Mouse (Mus musculus) intestine, postnatal 0 days (tissue): ENCODE data around the gene Slc15a3. TPM values are rescaled to one million over a fixed set of nuclear protein-coding genes. Genes with fewer than 3 reads are reported as not detected.

Experiments
- ATAC-seq: fragments of 200-750 bp; cut with Nextera tagmentation; 2 replicates; pipeline ENCODE4 v1.8.0; 2017; ENCODE audit warnings: mild to moderate bottlenecking, moderate TSS enrichment, moderate library complexity
- H3K27ac ChIP-seq: fragments of 300-500 bp; sonication (generic); 2 replicates; pipeline ENCODE4 v1.5.1; 2014; ENCODE audit warnings: mild to moderate bottlenecking, low read depth, low read length, moderate library complexity
- H3K27me3 ChIP-seq: fragments of 300-500 bp; sonication (generic); replicated peaks from 2 replicates; pipeline ENCODE4 v1.6.1; 2014; ENCODE audit warnings: low read length, mixed read lengths; ENCODE audit not compliant: control insufficient read depth, insufficient read depth
- H3K36me3 ChIP-seq: fragments of 300-500 bp; sonication (generic); 2 replicates; pipeline ENCODE4 v1.6.1; 2014; ENCODE audit warnings: mild to moderate bottlenecking, moderate library complexity; ENCODE audit not compliant: control insufficient read depth, insufficient read depth
- H3K4me1 ChIP-seq: fragments of 300-500 bp; sonication (generic); replicated peaks from 2 replicates; pipeline ENCODE4 v1.6.1; 2014; ENCODE audit warnings: antibody characterized with exemption, low read length, mixed read lengths; ENCODE audit not compliant: control insufficient read depth, insufficient read depth
- H3K4me2 ChIP-seq: fragments of 300-500 bp; sonication (generic); replicated peaks from 2 replicates; pipeline ENCODE4 v1.6.1; 2014; ENCODE audit warnings: low read depth, mild to moderate bottlenecking, moderate library complexity
- H3K4me3 ChIP-seq: fragments of 300-500 bp; sonication (generic); 2 replicates; pipeline ENCODE4 v1.5.1; 2014; ENCODE audit warnings: low read depth, low read length
- H3K9ac ChIP-seq: fragments of 300-500 bp; sonication (generic); 2 replicates; pipeline ENCODE4 v1.6.1; 2014; ENCODE audit warnings: mild to moderate bottlenecking, low read depth, low read length
- H3K9me3 ChIP-seq: fragments of 300-500 bp; sonication (generic); 2 replicates; pipeline ENCODE4 v1.6.1; 2016; ENCODE audit warnings: mixed run types; ENCODE audit not compliant: control insufficient read depth
- CTCF ChIP-seq: sonication (generic); IDR thresholded peaks from 2 replicates; pipeline ENCODE4 v1.5.1; 2016; ENCODE audit warnings: low read depth, mild to moderate bottlenecking, control low read depth, antibody characterized with exemption, moderate library complexity
- WGBS: fragments of 180-500 bp; shearing (Covaris S2); extraction: QIAGEN DNeasy Blood & Tissue Kit; methylation state at CpG from one replicate; pipeline ENCODE4 v1.1.7; 2014; 5-methylcytosine and 5-hydroxymethylcytosine counted together
- polyA plus RNA-seq: library from polyadenylated mRNA; unstranded; fragments of >200 nt; fragmentation: Nextera tagmentation; extraction: Ambion mirVana; gene quantifications from 2 replicates; pipeline ENCODE4 v1.2.1, GENCODE M21; 2015

The Slc15a3 gene
- polyA plus RNA-seq, 1 experiment from 2014 or later: 0.93 TPM

GRCm38 (mm10) chr19:10897491-10897890 is 58.0 kb downstream of the Slc15a3 start:
- 73% methylated on average over 8 of the region's 8 CpGs for WGBS
- H3K9me3 ChIP-seq: no peaks in the 10 kb centered on the region
- no peak for TF ChIP-seq CTCF
- H3K9ac ChIP-seq: no peak overlapping the region
- ATAC-seq: no peak
- no peaks in the 10 kb centered on the region for H3K27me3 ChIP-seq
- no peak overlapping the region for H3K4me3 ChIP-seq
- H3K36me3 ChIP-seq: peaks cover 48% of the 10 kb centered on the region
- H3K4me1 ChIP-seq: 0 out of 2 replicates have a peak, but pooled peaks cover 5% of the 10 kb centered on the region
- no peak overlapping the region for H3K4me2 ChIP-seq
- H3K27ac ChIP-seq: no peak overlapping the region

GRCm38 (mm10) chr19:10900315-10900714 is 60.8 kb downstream of the Slc15a3 start:
- ATAC-seq: no peak
- no peak for TF ChIP-seq CTCF
- Histone ChIP-seq H3K27me3 (no peaks in the 10 kb centered on the region), H3K36me3 (peaks cover 73% of the 10 kb centered on the region), H3K9ac (no peak overlapping the region), H3K9me3 (no peaks in the 10 kb centered on the region), H3K4me2 (no peak overlapping the region), H3K27ac (no peak overlapping the region), H3K4me3 (no peak overlapping the region), H3K4me1 (peaks cover 10% of the 10 kb centered on the region; the same call in 1 of the 2 replicates)
- WGBS: 76% methylated on average over 6 of the region's 6 CpGs

GRCm38 (mm10) chr19:10901046-10901445 is 61.5 kb downstream of the Slc15a3 start:
- 90% methylated on average over 5 of the region's 5 CpGs for whole genome bisulfite sequencing
- Histone ChIP-seq H3K4me3 (no peak overlapping the region), H3K36me3 (peaks cover 74% of the 10 kb centered on the region), H3K9me3 (no peaks in the 10 kb centered on the region), H3K27me3 (no peaks in the 10 kb centered on the region), H3K4me2 (no peak overlapping the region), H3K27ac (no peak overlapping the region), H3K4me1 (peaks cover 10% of the 10 kb centered on the region; the same call in 1 of the 2 replicates), H3K9ac (no peak overlapping the region)
- no peak for TF ChIP-seq CTCF
- no peak for ATAC-seq

GRCm38 (mm10) chr19:10904512-10904911 is 65.0 kb downstream of the Slc15a3 start:
- ATAC-seq: no peak
- Histone ChIP-seq H3K9me3 (no peaks in the 10 kb centered on the region), H3K36me3 (peaks cover 56% of the 10 kb centered on the region), H3K27ac (peak overlapping the region; percentile 28; the same call in 1 of the 2 replicates), H3K4me3 (no peak overlapping the region), H3K9ac (no peak overlapping the region), H3K4me1 (peaks cover 4% of the 10 kb centered on the region; the same call in 1 of the 2 replicates), H3K27me3 (no peaks in the 10 kb centered on the region), H3K4me2 (no peak overlapping the region)
- 62% methylated on average over 5 of the region's 5 CpGs for WGBS
- no peak for TF ChIP-seq CTCF

GRCm38 (mm10) chr19:10904927-10905727 is 65.6 kb downstream of the Slc15a3 start:
- no peaks in the 10 kb centered on the region for H3K27me3 ChIP-seq
- no peak overlapping the region for H3K9ac ChIP-seq
- ATAC-seq: peak; percentile 57
- no peak overlapping the region for H3K4me3 ChIP-seq
- peak overlapping the region; percentile 61 for H3K27ac ChIP-seq
- peak; percentile 40 for TF ChIP-seq CTCF
- no peaks in the 10 kb centered on the region for H3K9me3 ChIP-seq
- peaks cover 4% of the 10 kb centered on the region; the same call in 1 of the 2 replicates for H3K4me1 ChIP-seq
- WGBS: 32% methylated on average over 7 of the region's 7 CpGs
- H3K4me2 ChIP-seq: no peak overlapping the region
- H3K36me3 ChIP-seq: peaks cover 51% of the 10 kb centered on the region

- Histone ChIP-seq H3K9me3 (no peaks in the 10 kb centered on the region), H3K27ac (peak overlapping the region; percentile 61), H3K27me3 (no peaks in the 10 kb centered on the region), H3K36me3 (peaks cover 46% of the 10 kb centered on the region), H3K4me2 (no peak overlapping the region), H3K4me1 (peaks cover 4% of the 10 kb centered on the region; the same call in 1 of the 2 replicates), H3K9ac (no peak overlapping the region), H3K4me3 (no peak overlapping the region)
- WGBS: 57% methylated on average over 5 of the region's 5 CpGs
- no peak for ATAC-seq
- TF ChIP-seq CTCF: no peak
Measured at GRCm38 (mm10) chr19:10905728-10906000, 66.1 kb downstream of the Slc15a3 start.
